In the genomic region with DNA sequence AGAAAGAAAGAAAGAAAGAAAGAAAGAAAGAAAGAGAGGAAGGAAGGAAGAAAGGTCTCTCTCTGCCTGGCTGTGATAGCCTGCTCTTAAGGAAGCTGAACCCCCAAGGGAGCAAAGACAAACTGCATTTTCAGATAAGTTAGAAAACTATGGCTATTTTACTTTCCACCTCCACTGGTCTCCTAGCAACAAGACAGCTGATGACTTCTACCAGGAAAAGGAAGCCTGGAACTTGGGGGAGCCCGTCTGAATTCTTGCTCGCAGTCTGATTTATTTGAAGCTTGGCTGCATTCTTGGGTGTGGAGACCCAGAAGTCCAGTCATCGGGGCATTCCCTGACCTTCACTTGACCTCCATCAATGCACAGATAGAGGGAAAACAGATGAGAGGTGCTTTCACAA, we compare ENCODE assay signal across 9 mouse cellular contexts.
DNase-seq lines count a peak whose midpoint lies in the region; ATAC-seq and TF ChIP-seq lines count a peak whose summit lies in the region.
"Had no signal": no experiment of that assay in that cellular context is flagged by ENCODE, and none has a peak within 500 bp of the region (broad histone marks: within the 10 kb centered on the region; RNA-seq: fewer than 3 reads in every experiment).

No protein-coding gene starts in this region.

- ATAC-seq in embryonic facial prominence, embryonic 11.5 days (replicated peaks; ENCODE audit: insufficient number of reproducible peaks, low FRiP score, low TSS enrichment, low read depth) = no peak
- ATAC-seq in limb, embryonic 11.5 days (ENCODE audit: insufficient number of reproducible peaks, low FRiP score, low TSS enrichment, low read depth) = no peak

- no peak for DNase-seq in liver, adult 2 months (ENCODE audit: extremely low read depth, low read depth, low spot score)
- no peak for DNase-seq in liver
- DNase-seq in NIH3T3 (ENCODE audit: low read depth) = peak; percentile 77
- DNase-seq in embryonic facial prominence, embryonic 11.5 days (ENCODE audit: low spot score) = peak; percentile 49
- peak; percentile 22 for DNase-seq in limb, embryonic 11.5 days (ENCODE audit: low spot score)
- no peak for DNase-seq in thymus, postnatal 10 days (ENCODE audit: low spot score in 2 of 2)
- DNase-seq in forebrain, embryonic 10.5 days (ENCODE audit: extremely low spot score, low spot score) = no peak
- DNase-seq in urinary bladder, postnatal 36 days (ENCODE audit: low spot score in 2 of 2) = no peak

- H3K27me3 ChIP-seq in liver, adult 2 months (ENCODE audit: control insufficient read depth, insufficient read depth, low read length) = no peaks in the 10 kb centered on the region
- no peaks in the 10 kb centered on the region for H3K27me3 ChIP-seq in embryonic facial prominence, embryonic 11.5 days (ENCODE audit: control insufficient read depth, insufficient read depth, low read length)
- no peaks in the 10 kb centered on the region for H3K27me3 ChIP-seq in limb, embryonic 11.5 days (ENCODE audit: control insufficient read depth, insufficient read depth, low read length)
- no peaks in the 10 kb centered on the region for H3K27me3 ChIP-seq in forebrain, embryonic 10.5 days (ENCODE audit: poor library complexity, severe bottlenecking)
- H3K27me3 ChIP-seq: embryonic facial prominence, embryonic 13.5 days had no signal

- peak overlapping the region; percentile 53; the same call in 1 of the 2 replicates for H3K9ac ChIP-seq in liver, adult 2 months (ENCODE audit: low read depth, low read length)
- H3K9ac ChIP-seq in embryonic facial prominence, embryonic 11.5 days (replicated peaks; ENCODE audit: low read length) = no peak overlapping the region
- H3K9ac ChIP-seq in limb, embryonic 11.5 days (ENCODE audit: low read length) = no peak overlapping the region
- H3K9ac ChIP-seq: embryonic facial prominence, embryonic 13.5 days had no signal

- no peaks in the 10 kb centered on the region for H3K79me2 ChIP-seq in liver, adult 2 months (ENCODE audit: control insufficient read depth, insufficient read depth, low read length)

- no peak for TF ChIP-seq POLR2A in liver, adult 2 months (IDR thresholded peaks at IDR 0.05; ENCODE audit: extremely low read depth, insufficient read depth, low read length)

- peaks cover 26% of the 10 kb centered on the region for H3K4me1 ChIP-seq in liver, adult 2 months (ENCODE audit: control insufficient read depth, insufficient read depth, low read length)
- no peaks in the 10 kb centered on the region for H3K4me1 ChIP-seq in embryonic facial prominence, embryonic 11.5 days (ENCODE audit: control insufficient read depth, insufficient read depth, low read length)
- 0 out of 2 replicates have a peak, but pooled peaks cover 2% of the 10 kb centered on the region for H3K4me1 ChIP-seq in limb, embryonic 11.5 days (ENCODE audit: control insufficient read depth, insufficient read depth, low read length)
- H3K4me1 ChIP-seq in forebrain, embryonic 10.5 days = peaks cover 20% of the 10 kb centered on the region

- H3K4me2 ChIP-seq in embryonic facial prominence, embryonic 11.5 days (ENCODE audit: low read depth, low read length) = no peak overlapping the region
- no peak overlapping the region for H3K4me2 ChIP-seq in limb, embryonic 11.5 days (ENCODE audit: low read depth, severe bottlenecking)

- no peak overlapping the region for H3K4me3 ChIP-seq in liver, adult 2 months (ENCODE audit: insufficient read depth, low read depth, low read length)
- no peak overlapping the region for H3K4me3 ChIP-seq in embryonic facial prominence, embryonic 11.5 days (ENCODE audit: low read depth, low read length)
- H3K4me3 ChIP-seq in limb, embryonic 11.5 days (ENCODE audit: low read depth, low read length) = no peak overlapping the region
- H3K4me3 ChIP-seq in forebrain, embryonic 10.5 days = no peak overlapping the region
- H3K4me3 ChIP-seq: embryonic facial prominence, embryonic 13.5 days had no signal

- no peak for TF ChIP-seq CTCF in liver, adult 2 months (IDR thresholded peaks at IDR 0.05; ENCODE audit: low read depth, low read length)

- H3K27ac ChIP-seq in liver, adult 2 months (replicated peaks; ENCODE audit: insufficient read depth, low read depth, low read length) = peak overlapping the region; percentile 38
- H3K27ac ChIP-seq in embryonic facial prominence, embryonic 11.5 days (replicated peaks; ENCODE audit: low read depth, low read length) = no peak overlapping the region
- no peak overlapping the region for H3K27ac ChIP-seq in limb, embryonic 11.5 days (replicated peaks; ENCODE audit: low read depth, low read length)
- no peak overlapping the region for H3K27ac ChIP-seq in forebrain, embryonic 10.5 days

- no peaks in the 10 kb centered on the region for H3K9me3 ChIP-seq in embryonic facial prominence, embryonic 11.5 days (replicated peaks; ENCODE audit: control insufficient read depth, low read length)
- no peaks in the 10 kb centered on the region for H3K9me3 ChIP-seq in limb, embryonic 11.5 days (ENCODE audit: control insufficient read depth, low read length)
- no peaks in the 10 kb centered on the region for H3K9me3 ChIP-seq in forebrain, embryonic 10.5 days
- H3K9me3 ChIP-seq: embryonic facial prominence, embryonic 13.5 days had no signal

- WGBS in liver, adult 2 months = 13% methylated on average over 3 of the region's 3 CpGs
- 5% methylated on average over 3 of the region's 3 CpGs for WGBS in embryonic facial prominence, embryonic 11.5 days
- WGBS in limb, embryonic 11.5 days = 13% methylated on average over 3 of the region's 3 CpGs
- WGBS in forebrain, embryonic 10.5 days = 46% methylated on average over 3 of the region's 3 CpGs

- H3K36me3 ChIP-seq in liver, adult 2 months (ENCODE audit: control insufficient read depth, insufficient read depth, low read length) = no peaks in the 10 kb centered on the region
- H3K36me3 ChIP-seq in embryonic facial prominence, embryonic 11.5 days (replicated peaks; ENCODE audit: control insufficient read depth, insufficient read depth, low read depth, low read length) = no peaks in the 10 kb centered on the region
- no peaks in the 10 kb centered on the region for H3K36me3 ChIP-seq in limb, embryonic 11.5 days (ENCODE audit: control insufficient read depth, insufficient read depth, low read length)
- H3K36me3 ChIP-seq in forebrain, embryonic 10.5 days (replicated peaks) = no peaks in the 10 kb centered on the region
- H3K36me3 ChIP-seq: embryonic facial prominence, embryonic 13.5 days had no signal

Comparison
In these comparisons a context has a peak if more than half of its experiments do, and no peak if none do; other contexts are left out.
1. DNase-seq: peak in NIH3T3 (single experiment), embryonic facial prominence, embryonic 11.5 days (single experiment) and limb, embryonic 11.5 days (single experiment); none in liver, adult 2 months (single experiment), liver (single experiment), thymus, postnatal 10 days (0 of 2), forebrain, embryonic 10.5 days (single experiment) and urinary bladder, postnatal 36 days (0 of 2).